Mouse (Mus musculus): ENCODE measurements around the gene Il9r. TPM values are rescaled to one million over a fixed set of nuclear protein-coding genes. Genes with fewer than 3 reads are reported as not detected.
A peak's percentile ranks its signal among the peaks of the same experiment; 100 is the strongest.

Il9r gene
- polyA plus RNA-seq, 1 experiment from 2014 or later, result not detected

GRCm38 (mm10) chr11:32236132-32236531 is 36.1 kb upstream of the Il9r start:
- peak; percentile 28; the same call in 1 of the 2 replicates for ATAC-seq (replicated peaks)
- Histone ChIP-seq H3K4me1 (peaks cover 26% of the 10 kb centered on the region), H3K27me3 (replicated peaks) (no peaks in the 10 kb centered on the region), H3K9ac (no peak overlapping the region), H3K9me3 (no peaks in the 10 kb centered on the region), H3K36me3 (replicated peaks) (peaks cover 23% of the 10 kb centered on the region), H3K4me2 (no peak overlapping the region), H3K27ac (peak overlapping the region; percentile 60), H3K4me3 (no peak overlapping the region)
- WGBS, result 56% methylated on average over 2 of the region's 2 CpGs

- Histone ChIP-seq H3K27me3 (replicated peaks) (no peaks in the 10 kb centered on the region), H3K9ac (no peak overlapping the region), H3K4me3 (no peak overlapping the region), H3K4me2 (no peak overlapping the region), H3K36me3 (replicated peaks) (peaks cover 26% of the 10 kb centered on the region), H3K4me1 (peaks cover 26% of the 10 kb centered on the region), H3K27ac (peak overlapping the region; percentile 60), H3K9me3 (no peaks in the 10 kb centered on the region)
- peak; percentile 53; the same call in 1 of the 2 replicates for ATAC-seq (replicated peaks)
- WGBS, result 35% methylated on average over 3 of the region's 3 CpGs
Measured at GRCm38 (mm10) chr11:32235646-32236045, 35.6 kb upstream of the Il9r start.

- no peak overlapping the region for H3K4me2 ChIP-seq
- H3K9me3 ChIP-seq, result no peaks in the 10 kb centered on the region
- H3K27me3 ChIP-seq (replicated peaks), result no peaks in the 10 kb centered on the region
- H3K27ac ChIP-seq, result peak overlapping the region; percentile 60
- ATAC-seq (replicated peaks), result no peak
- peaks cover 26% of the 10 kb centered on the region for H3K4me1 ChIP-seq
- 91% methylated on average over 6 of the region's 6 CpGs for WGBS
- H3K4me3 ChIP-seq, result no peak overlapping the region
- H3K36me3 ChIP-seq (replicated peaks), result peaks cover 26% of the 10 kb centered on the region
- H3K9ac ChIP-seq, result no peak overlapping the region
Measured at GRCm38 (mm10) chr11:32234816-32235485, 34.9 kb upstream of the Il9r start.

GRCm38 (mm10) chr11:32233895-32234294 is 33.8 kb upstream of the Il9r start:
- Histone ChIP-seq H3K4me3 (no peak overlapping the region), H3K27me3 (replicated peaks) (no peaks in the 10 kb centered on the region), H3K4me1 (peaks cover 26% of the 10 kb centered on the region), H3K36me3 (replicated peaks) (peaks cover 19% of the 10 kb centered on the region), H3K9ac (no peak overlapping the region), H3K4me2 (no peak overlapping the region), H3K9me3 (no peaks in the 10 kb centered on the region), H3K27ac (no peak overlapping the region)
- 88% methylated on average over 3 of the region's 3 CpGs for WGBS
- no peak for ATAC-seq (replicated peaks)

GRCm38 (mm10) chr11:32232848-32233247 is 32.8 kb upstream of the Il9r start:
- H3K4me2 ChIP-seq, result no peak overlapping the region
- H3K4me1 ChIP-seq, result peaks cover 26% of the 10 kb centered on the region
- no peak overlapping the region for H3K9ac ChIP-seq
- H3K4me3 ChIP-seq, result no peak overlapping the region
- ATAC-seq (replicated peaks), result no peak
- H3K27me3 ChIP-seq (replicated peaks), result no peaks in the 10 kb centered on the region
- H3K36me3 ChIP-seq (replicated peaks), result peaks cover 17% of the 10 kb centered on the region
- 77% methylated on average over 10 of the region's 10 CpGs for WGBS
- H3K9me3 ChIP-seq, result no peaks in the 10 kb centered on the region
- H3K27ac ChIP-seq, result no peak overlapping the region

GRCm38 (mm10) chr11:32231125-32231524 is 31.0 kb upstream of the Il9r start:
- no peak for ATAC-seq (replicated peaks)
- H3K36me3 ChIP-seq (replicated peaks), result peaks cover 17% of the 10 kb centered on the region

GRCm38 (mm10) chr11:32230220-32230619 is 30.1 kb upstream of the Il9r start:
- no peak overlapping the region for H3K4me2 ChIP-seq
- H3K27me3 ChIP-seq (replicated peaks), result no peaks in the 10 kb centered on the region
- no peak for ATAC-seq (replicated peaks)
- H3K36me3 ChIP-seq (replicated peaks), result peaks cover 17% of the 10 kb centered on the region
- peaks cover 18% of the 10 kb centered on the region for H3K4me1 ChIP-seq
- no peaks in the 10 kb centered on the region for H3K9me3 ChIP-seq
- no peak overlapping the region for H3K4me3 ChIP-seq
- no peak overlapping the region for H3K9ac ChIP-seq
- no peak overlapping the region for H3K27ac ChIP-seq
- WGBS, result 83% methylated on average over 4 of the region's 4 CpGs

More at GRCm38 (mm10) chr11:32231125-32231524, 31.0 kb upstream of the Il9r start:
- H3K27me3 ChIP-seq (replicated peaks), result no peaks in the 10 kb centered on the region
- H3K9ac ChIP-seq, result no peak overlapping the region
- WGBS, result 90% methylated on average over 2 of the region's 2 CpGs
- H3K27ac ChIP-seq, result no peak overlapping the region
- H3K4me3 ChIP-seq, result no peak overlapping the region
- no peak overlapping the region for H3K4me2 ChIP-seq
- peaks cover 27% of the 10 kb centered on the region for H3K4me1 ChIP-seq
- no peaks in the 10 kb centered on the region for H3K9me3 ChIP-seq

- Histone ChIP-seq H3K27ac (no peak overlapping the region), H3K4me1 (peaks cover 18% of the 10 kb centered on the region), H3K4me3 (no peak overlapping the region), H3K9ac (no peak overlapping the region), H3K27me3 (replicated peaks) (peaks cover 9% of the 10 kb centered on the region), H3K9me3 (no peaks in the 10 kb centered on the region), H3K36me3 (replicated peaks) (peaks cover 10% of the 10 kb centered on the region), H3K4me2 (no peak overlapping the region)
- no peak for ATAC-seq (replicated peaks)
- 93% methylated on average over 3 of the region's 3 CpGs for WGBS
Measured at GRCm38 (mm10) chr11:32228292-32228845, 28.3 kb upstream of the Il9r start.

- no peak for ATAC-seq (replicated peaks)
- peak overlapping the region; percentile 58 for H3K4me2 ChIP-seq
- 0 out of 2 replicates have a peak overlapping the region, but pooled peaks have one; percentile 62 for H3K4me3 ChIP-seq
Measured at GRCm38 (mm10) chr11:32227555-32227954, 27.5 kb upstream of the Il9r start.

GRCm38 (mm10) chr11:32227041-32227440 is 27.0 kb upstream of the Il9r start:
- Histone ChIP-seq H3K36me3 (replicated peaks) (peaks cover 10% of the 10 kb centered on the region), H3K9me3 (no peaks in the 10 kb centered on the region), H3K4me1 (peaks cover 30% of the 10 kb centered on the region), H3K9ac (peak overlapping the region; percentile 71), H3K27ac (peak overlapping the region; percentile 80), H3K4me2 (peak overlapping the region; percentile 58), H3K27me3 (replicated peaks) (peaks cover 22% of the 10 kb centered on the region), H3K4me3 (peak overlapping the region; percentile 62)
- 17% methylated on average over 1 of the region's 1 CpGs for WGBS
- ATAC-seq (replicated peaks), result 0 out of 2 replicates have a peak, but pooled peaks have one; percentile 0

More at GRCm38 (mm10) chr11:32227555-32227954, 27.5 kb upstream of the Il9r start:
- Histone ChIP-seq H3K9me3 (no peaks in the 10 kb centered on the region), H3K27me3 (replicated peaks) (peaks cover 17% of the 10 kb centered on the region), H3K4me1 (peaks cover 25% of the 10 kb centered on the region), H3K27ac (no peak overlapping the region), H3K36me3 (replicated peaks) (peaks cover 10% of the 10 kb centered on the region), H3K9ac (no peak overlapping the region)
- 87% methylated on average over 9 of the region's 9 CpGs for WGBS

- Histone ChIP-seq H3K36me3 (replicated peaks) (peaks cover 4% of the 10 kb centered on the region), H3K27ac (peak within 1 kb of the TSS; percentile 80), H3K9ac (peak within 1 kb of the TSS; percentile 71), H3K4me1 (peaks cover 35% of the 10 kb centered on the region), H3K4me2 (peak within 1 kb of the TSS; percentile 58), H3K27me3 (replicated peaks) (peaks cover 28% of the 10 kb centered on the region), H3K4me3 (peak within 1 kb of the TSS; percentile 62), H3K9me3 (no peaks in the 10 kb centered on the region)
- 3% methylated on average over 47 of the region's 47 CpGs for WGBS
- ATAC-seq (replicated peaks), result peak; percentile 87
Measured at GRCm38 (mm10) chr11:32226124-32226871, 26.2 kb upstream of the Il9r start, which contains the start of gene Mpg. Gene Mpg, plus strand, starts transcription at chr11:32226505.

Data from midbrain, embryonic 15.5 days (tissue).